Mouse (Mus musculus) embryonic facial prominence, embryonic 15.5 days (tissue): ENCODE data around the gene Sptb. TPM values are rescaled to one million over a fixed set of nuclear protein-coding genes. Genes with fewer than 3 reads are reported as not detected.
A peak's percentile ranks its signal among the peaks of the same experiment; 100 is the strongest.

ENCODE experiments used
- ATAC-seq: fragments of 200-750 bp; cut with Nextera tagmentation; 2 replicates; pipeline ENCODE4 v1.8.0; 2017; ENCODE audit warnings: low read depth, moderate TSS enrichment; ENCODE audit not compliant: insufficient number of reproducible peaks, low FRiP score, low TSS enrichment
- H3K27ac ChIP-seq: fragments of 300-500 bp; sonication (generic); replicated peaks from 2 replicates; pipeline ENCODE4 v1.5.1; 2015; ENCODE audit warnings: mild to moderate bottlenecking, inconsistent platforms
- H3K27me3 ChIP-seq: fragments of 300-500 bp; sonication (generic); 2 replicates; pipeline ENCODE4 v1.6.1; 2015; ENCODE audit warnings: inconsistent platforms
- H3K36me3 ChIP-seq: fragments of 300-500 bp; sonication (generic); 2 replicates; pipeline ENCODE4 v1.6.1; 2015; ENCODE audit warnings: mild to moderate bottlenecking, inconsistent platforms
- H3K4me1 ChIP-seq: fragments of 300-500 bp; sonication (generic); 2 replicates; pipeline ENCODE4 v1.6.1; 2015; ENCODE audit warnings: inconsistent platforms
- H3K4me2 ChIP-seq: fragments of 300-500 bp; sonication (generic); replicated peaks from 2 replicates; pipeline ENCODE4 v1.6.1; 2015; ENCODE audit warnings: mild to moderate bottlenecking, inconsistent platforms
- H3K4me3 ChIP-seq: fragments of 300-500 bp; sonication (generic); replicated peaks from 2 replicates; pipeline ENCODE4 v1.5.1; 2015; ENCODE audit warnings: mild to moderate bottlenecking, inconsistent platforms
- H3K9ac ChIP-seq: fragments of 300-500 bp; sonication (generic); 2 replicates; pipeline ENCODE4 v1.6.1; 2015; ENCODE audit warnings: inconsistent platforms
- H3K9me3 ChIP-seq: fragments of 300-500 bp; sonication (generic); replicated peaks from 2 replicates; pipeline ENCODE4 v1.6.1; 2016; ENCODE audit warnings: inconsistent platforms
- WGBS: fragments of 180-500 bp; shearing (Covaris S2); methylation state at CpG from one replicate; pipeline ENCODE4 v1.1.7; 2015; 5-methylcytosine and 5-hydroxymethylcytosine counted together
- polyA plus RNA-seq: library from polyadenylated mRNA; unstranded; fragments of >200 nt; fragmentation: Nextera tagmentation; extraction: Ambion mirVana; gene quantifications from 2 replicates; pipeline ENCODE4 v1.2.1, GENCODE M21; 2015

Sptb gene
- polyA plus RNA-seq, 1 experiment from 2014 or later: 0.76 TPM

- Histone ChIP-seq H3K27ac (no peak overlapping the region), H3K9me3 (no peaks in the 10 kb centered on the region), H3K9ac (no peak overlapping the region), H3K27me3 (no peaks in the 10 kb centered on the region), H3K4me1 (peaks cover 52% of the 10 kb centered on the region), H3K4me3 (no peak overlapping the region), H3K4me2 (no peak overlapping the region), H3K36me3 (no peaks in the 10 kb centered on the region)
- no peak for ATAC-seq
- WGBS: 83% methylated on average over 4 of the region's 4 CpGs
Observed at GRCm38 (mm10) chr12:76552958-76553357, 157.4 kb downstream of the Sptb start.

GRCm38 (mm10) chr12:76552321-76552720 lies 158.0 kb downstream of the Sptb start:
- no peak for ATAC-seq
- 53% methylated on average over 8 of the region's 8 CpGs for WGBS
- no peak overlapping the region for H3K9ac ChIP-seq

GRCm38 (mm10) chr12:76549203-76549602 lies 161.1 kb downstream of the Sptb start:
- Histone ChIP-seq H3K27me3 (no peaks in the 10 kb centered on the region), H3K9ac (no peak overlapping the region), H3K27ac (no peak overlapping the region), H3K4me2 (no peak overlapping the region), H3K36me3 (no peaks in the 10 kb centered on the region), H3K4me1 (peaks cover 52% of the 10 kb centered on the region), H3K9me3 (no peaks in the 10 kb centered on the region), H3K4me3 (no peak overlapping the region)
- ATAC-seq: no peak
- 64% methylated on average over 3 of the region's 3 CpGs for WGBS

More at GRCm38 (mm10) chr12:76552321-76552720, 158.0 kb downstream of the Sptb start:
- Histone ChIP-seq H3K4me2 (no peak overlapping the region), H3K27me3 (no peaks in the 10 kb centered on the region), H3K9me3 (no peaks in the 10 kb centered on the region), H3K4me3 (no peak overlapping the region), H3K36me3 (no peaks in the 10 kb centered on the region), H3K27ac (no peak overlapping the region; the same call in 1 of the 2 replicates), H3K4me1 (peaks cover 59% of the 10 kb centered on the region)

GRCm38 (mm10) chr12:76548082-76548423 lies 162.3 kb downstream of the Sptb start:
- H3K9ac ChIP-seq: no peak overlapping the region
- H3K4me1 ChIP-seq: peaks cover 47% of the 10 kb centered on the region
- ATAC-seq: no peak
- H3K9me3 ChIP-seq: no peaks in the 10 kb centered on the region
- peak overlapping the region; percentile 85 for H3K27ac ChIP-seq
- no peak overlapping the region; the same call in none of the 2 replicates for H3K4me3 ChIP-seq
- no peak overlapping the region; the same call in 1 of the 2 replicates for H3K4me2 ChIP-seq
- H3K36me3 ChIP-seq: no peaks in the 10 kb centered on the region
- 19% methylated on average over 7 of the region's 7 CpGs for WGBS
- H3K27me3 ChIP-seq: no peaks in the 10 kb centered on the region

GRCm38 (mm10) chr12:76547409-76548081 lies 162.8 kb downstream of the Sptb start:
- Histone ChIP-seq H3K27me3 (no peaks in the 10 kb centered on the region), H3K4me1 (peaks cover 47% of the 10 kb centered on the region), H3K9ac (no peak overlapping the region), H3K4me3 (peak overlapping the region; percentile 28), H3K4me2 (peak overlapping the region; percentile 49), H3K27ac (peak overlapping the region; percentile 85), H3K9me3 (no peaks in the 10 kb centered on the region), H3K36me3 (no peaks in the 10 kb centered on the region)
- ATAC-seq: peak; percentile 82
- WGBS: 26% methylated on average over 13 of the region's 13 CpGs

- peak overlapping the region; percentile 85 for H3K27ac ChIP-seq
- no peak overlapping the region for H3K9ac ChIP-seq
- peak overlapping the region; percentile 49 for H3K4me2 ChIP-seq
- no peaks in the 10 kb centered on the region for H3K9me3 ChIP-seq
- 9% methylated on average over 28 of the region's 28 CpGs for WGBS
- H3K27me3 ChIP-seq: no peaks in the 10 kb centered on the region
- peaks cover 44% of the 10 kb centered on the region for H3K4me1 ChIP-seq
- H3K4me3 ChIP-seq: peak overlapping the region; percentile 28
- no peaks in the 10 kb centered on the region for H3K36me3 ChIP-seq
- ATAC-seq: no peak
Observed at GRCm38 (mm10) chr12:76546383-76547276, 163.7 kb downstream of the Sptb start.

GRCm38 (mm10) chr12:76545786-76546370 lies 164.5 kb downstream of the Sptb start:
- Histone ChIP-seq H3K27me3 (no peaks in the 10 kb centered on the region), H3K4me2 (peak overlapping the region; percentile 49; the same call in 1 of the 2 replicates), H3K9ac (no peak overlapping the region), H3K36me3 (no peaks in the 10 kb centered on the region), H3K9me3 (no peaks in the 10 kb centered on the region), H3K4me1 (peaks cover 51% of the 10 kb centered on the region), H3K27ac (no peak overlapping the region), H3K4me3 (no peak overlapping the region)
- ATAC-seq: no peak
- WGBS: 45% methylated on average over 15 of the region's 15 CpGs

- no peaks in the 10 kb centered on the region for H3K36me3 ChIP-seq
- H3K27me3 ChIP-seq: no peaks in the 10 kb centered on the region
- peak overlapping the region; percentile 48; the same call in 1 of the 2 replicates for H3K27ac ChIP-seq
- H3K4me3 ChIP-seq: no peak overlapping the region
- H3K4me2 ChIP-seq: 0 out of 2 replicates have a peak overlapping the region, but pooled peaks have one; percentile 8
- no peaks in the 10 kb centered on the region for H3K9me3 ChIP-seq
- H3K4me1 ChIP-seq: peaks cover 27% of the 10 kb centered on the region
- H3K9ac ChIP-seq: no peak overlapping the region
- ATAC-seq: no peak
- WGBS: 51% methylated on average over 6 of the region's 6 CpGs
Observed at GRCm38 (mm10) chr12:76541879-76542278, 168.5 kb downstream of the Sptb start.

- Histone ChIP-seq H3K9me3 (no peaks in the 10 kb centered on the region), H3K27ac (peak overlapping the region; percentile 48; the same call in 1 of the 2 replicates), H3K4me1 (peaks cover 23% of the 10 kb centered on the region), H3K4me3 (no peak overlapping the region), H3K36me3 (no peaks in the 10 kb centered on the region), H3K9ac (no peak overlapping the region), H3K27me3 (no peaks in the 10 kb centered on the region), H3K4me2 (0 out of 2 replicates have a peak overlapping the region, but pooled peaks have one; percentile 8)
- ATAC-seq: no peak
- WGBS: 24% methylated on average over 8 of the region's 8 CpGs
Observed at GRCm38 (mm10) chr12:76541475-76541874, 168.9 kb downstream of the Sptb start.

- no peak for ATAC-seq
- Histone ChIP-seq H3K27me3 (no peaks in the 10 kb centered on the region), H3K4me3 (no peak overlapping the region), H3K9ac (no peak overlapping the region), H3K27ac (peak overlapping the region; percentile 48; the same call in 1 of the 2 replicates), H3K36me3 (no peaks in the 10 kb centered on the region), H3K4me1 (peaks cover 18% of the 10 kb centered on the region), H3K4me2 (no peak overlapping the region), H3K9me3 (no peaks in the 10 kb centered on the region)
- WGBS: 73% methylated on average over 10 of the region's 10 CpGs
Observed at GRCm38 (mm10) chr12:76540701-76541221, 169.6 kb downstream of the Sptb start.

GRCm38 (mm10) chr12:76540169-76540568 lies 170.2 kb downstream of the Sptb start:
- no peaks in the 10 kb centered on the region for H3K36me3 ChIP-seq
- H3K4me1 ChIP-seq: peaks cover 23% of the 10 kb centered on the region
- no peak overlapping the region for H3K4me3 ChIP-seq
- WGBS: 86% methylated on average over 3 of the region's 3 CpGs
- no peaks in the 10 kb centered on the region for H3K27me3 ChIP-seq
- no peaks in the 10 kb centered on the region for H3K9me3 ChIP-seq
- no peak overlapping the region for H3K4me2 ChIP-seq
- no peak overlapping the region for H3K9ac ChIP-seq
- H3K27ac ChIP-seq: no peak overlapping the region
- ATAC-seq: no peak
